Mouse (Mus musculus): ENCODE data around the gene Gtf3c1.

DNA sequence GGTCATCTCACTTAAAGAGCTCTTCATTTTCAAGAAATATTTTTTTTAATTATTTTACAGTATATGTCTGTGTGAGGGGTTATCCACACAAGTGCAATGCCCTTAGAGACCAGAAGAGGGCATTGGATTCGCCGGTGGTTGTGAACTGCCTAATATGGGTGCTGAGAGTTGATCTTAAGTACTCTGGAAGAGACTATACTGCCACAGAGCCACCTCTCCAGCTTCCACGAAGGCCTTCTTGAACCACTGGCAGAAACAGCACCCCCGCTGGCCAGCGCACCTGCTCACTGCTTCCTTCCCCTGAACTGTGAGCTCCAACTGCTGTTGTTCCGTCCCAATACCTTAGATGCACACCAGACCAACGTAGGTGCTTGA is 39.7 kb upstream of the Gtf3c1 start:
- TF ChIP-seq POLR2A (IDR thresholded peaks at IDR 0.05; ENCODE audit: borderline replicate concordance, control insufficient read depth, low read depth, low read length), result no peak
- no peak for TF ChIP-seq CTCF (IDR thresholded peaks at IDR 0.05; ENCODE audit: control insufficient read depth, insufficient read depth, low read length)

Measured in bone marrow, adult 2 months (tissue).